Mouse (Mus musculus) heart, embryonic 16.5 days (tissue): ENCODE data around the gene Mterf2. TPM values are rescaled to one million over a fixed set of nuclear protein-coding genes. Genes with fewer than 3 reads are reported as not detected.

Source experiments
- ATAC-seq: fragments of 200-750 bp; cut with Nextera tagmentation; replicated peaks from 2 replicates; pipeline ENCODE4 v1.8.0; 2017; ENCODE audit warnings: moderate number of reproducible peaks; ENCODE audit not compliant: insufficient read depth, low FRiP score; ENCODE audit errors: extremely low read depth
- H3K27ac ChIP-seq: fragments of 300-500 bp; sonication (generic); 2 replicates; pipeline ENCODE4 v1.5.1; 2014; ENCODE audit warnings: mild to moderate bottlenecking, low read length, control low read depth, moderate library complexity
- H3K27me3 ChIP-seq: fragments of 300-500 bp; sonication (generic); 2 replicates; pipeline ENCODE4 v1.6.1; 2014; ENCODE audit warnings: low read length, mixed read lengths; ENCODE audit not compliant: control insufficient read depth, insufficient read depth
- H3K36me3 ChIP-seq: fragments of 300-500 bp; sonication (generic); 2 replicates; pipeline ENCODE4 v1.6.1; 2014; ENCODE audit not compliant: control insufficient read depth, insufficient read depth
- H3K4me1 ChIP-seq: fragments of 300-500 bp; sonication (generic); 2 replicates; pipeline ENCODE4 v1.6.1; 2014; ENCODE audit warnings: low read length, mixed read lengths; ENCODE audit not compliant: control insufficient read depth, insufficient read depth
- H3K4me2 ChIP-seq: fragments of 300-500 bp; sonication (generic); 2 replicates; pipeline ENCODE4 v1.6.1; 2014; ENCODE audit warnings: low read depth, mild to moderate bottlenecking, control low read depth, low read length
- H3K4me3 ChIP-seq: fragments of 300-500 bp; sonication (generic); 2 replicates; pipeline ENCODE4 v1.5.1; 2014; ENCODE audit warnings: mild to moderate bottlenecking, control low read depth, low read length
- H3K9ac ChIP-seq: fragments of 300-500 bp; sonication (generic); 2 replicates; pipeline ENCODE4 v1.6.1; 2014; ENCODE audit warnings: low read length, control low read depth
- H3K9me3 ChIP-seq: fragments of 300-500 bp; sonication (generic); replicated peaks from 2 replicates; pipeline ENCODE4 v1.6.1; 2016; ENCODE audit warnings: low read length; ENCODE audit not compliant: control insufficient read depth
- WGBS: fragments of 180-500 bp; shearing (Covaris S2); extraction: QIAGEN DNeasy Blood & Tissue Kit; methylation state at CpG from one replicate; pipeline ENCODE4 v1.1.7; 2014; 5-methylcytosine and 5-hydroxymethylcytosine counted together
- polyA plus RNA-seq: library from polyadenylated mRNA; unstranded; fragments of >200 nt; fragmentation: Nextera tagmentation; extraction: Ambion mirVana; gene quantifications from 2 replicates; pipeline ENCODE4 v1.2.1, GENCODE M21; 2015

The Mterf2 gene
- polyA plus RNA-seq, 1 experiment from 2014 or later, result 15.0 TPM

- Histone ChIP-seq H3K4me3 (peak within 1 kb of the TSS; percentile 99), H3K9ac (peak within 1 kb of the TSS; percentile 98), H3K27me3 (no peaks in the 10 kb centered on the region), H3K4me2 (peak within 1 kb of the TSS; percentile 92), H3K4me1 (peaks cover 13% of the 10 kb centered on the region), H3K36me3 (no peaks in the 10 kb centered on the region), H3K9me3 (no peaks in the 10 kb centered on the region), H3K27ac (peak within 1 kb of the TSS; percentile 94)
- ATAC-seq, result peak; percentile 96
- under 1% methylated on average over 68 of the region's 96 CpGs for WGBS
These were observed 25.4 kb downstream of the Mterf2 start, which contains the start of the genes Fhl4 and Tmem263 for GRCm38 (mm10) chr10:85102247-85103084. Gene Fhl4, minus strand, starts transcription at chr10:85102495. Gene Tmem263, plus strand, starts transcription at chr10:85102627.

- Histone ChIP-seq H3K4me2 (peak overlapping the region; percentile 92), H3K27ac (peak overlapping the region; percentile 93), H3K9me3 (no peaks in the 10 kb centered on the region), H3K27me3 (no peaks in the 10 kb centered on the region), H3K9ac (peak overlapping the region; percentile 97), H3K4me3 (peak overlapping the region; percentile 99), H3K4me1 (peaks cover 13% of the 10 kb centered on the region), H3K36me3 (no peaks in the 10 kb centered on the region)
- WGBS, result 3% methylated on average over 10 of the region's 10 CpGs
- ATAC-seq, result peak; percentile 32; the same call in 1 of the 2 replicates
These were observed 26.0 kb downstream of the Mterf2 start for GRCm38 (mm10) chr10:85101841-85102240.

- H3K9me3 ChIP-seq, result no peaks in the 10 kb centered on the region
- no peak overlapping the region for H3K27ac ChIP-seq
- no peak overlapping the region for H3K4me2 ChIP-seq
- no peak overlapping the region for H3K4me3 ChIP-seq
- WGBS, result 59% methylated on average over 4 of the region's 4 CpGs
- H3K4me1 ChIP-seq, result no peaks in the 10 kb centered on the region
- no peak for ATAC-seq
- no peak overlapping the region for H3K9ac ChIP-seq
- H3K27me3 ChIP-seq, result no peaks in the 10 kb centered on the region
- H3K36me3 ChIP-seq, result no peaks in the 10 kb centered on the region
These were observed 56.1 kb downstream of the Mterf2 start for GRCm38 (mm10) chr10:85071605-85072152.

Other genes starting within 250 kb of the Mterf2 start
- gene Ric8b, start 210.4 kb downstream of the Mterf2 start, polyA plus RNA-seq, result 15.7 and 16.1 TPM in 2 replicates
- 1.3 and 1.5 TPM in 2 replicates for gene Fhl4, start 25.5 kb downstream of the Mterf2 start, polyA plus RNA-seq
- gene Tmem263, start 25.4 kb downstream of the Mterf2 start, polyA plus RNA-seq, result 47.6 and 55.1 TPM in 2 replicates
- 18.2 and 19.7 TPM in 2 replicates for gene Cry1, start 57.0 kb upstream of the Mterf2 start, polyA plus RNA-seq